Mouse (Mus musculus) liver, embryonic 14.5 days (tissue): Measurements from ENCODE around the gene Ankrd34b. TPM values are rescaled to one million over a fixed set of nuclear protein-coding genes. Genes with fewer than 3 reads are reported as not detected.

Experiments
- ATAC-seq: fragments of 200-750 bp; cut with Nextera tagmentation; 2 replicates; pipeline ENCODE4 v1.8.0; 2017; ENCODE audit warnings: moderate number of reproducible peaks, mild to moderate bottlenecking, moderate library complexity; ENCODE audit not compliant: insufficient read depth
- DNase-seq, 3 experiments: peaks; one replicate each; pipeline ENCODE4 v3.0.0-alpha.2; 2012 to 2013; ENCODE audit warnings: low read depth in 3 of 3, low spot score in 3 of 3
- H3K27ac ChIP-seq: fragments of 300-500 bp; sonication (generic); 2 replicates; pipeline ENCODE4 v1.5.1; 2014; ENCODE audit warnings: moderate library complexity, mild to moderate bottlenecking, control low read depth, inconsistent platforms
- H3K27me3 ChIP-seq: fragments of 300-500 bp; sonication (generic); 2 replicates; pipeline ENCODE4 v1.6.1; 2014; ENCODE audit warnings: mild to moderate bottlenecking, low read length, moderate library complexity; ENCODE audit not compliant: control insufficient read depth, insufficient read depth
- H3K36me3 ChIP-seq: fragments of 300-500 bp; sonication (generic); replicated peaks from 2 replicates; pipeline ENCODE4 v1.6.1; 2014; ENCODE audit warnings: low read depth; ENCODE audit not compliant: control insufficient read depth, insufficient read depth
- H3K4me1 ChIP-seq, 2 experiments: fragments of 200-500 bp in 1 of 2; fragments of 300-500 bp in 1 of 2; sonication (generic) in 1 of 2; replicated peaks; 2 replicates each; pipeline ENCODE4 v1.6.1; 2012 to 2014; ENCODE audit warnings: antibody characterized with exemption in 1 of 2, inconsistent platforms in 1 of 2, low read length in 1 of 2; ENCODE audit not compliant: control insufficient read depth in 2 of 2, insufficient read depth in 2 of 2
- H3K4me2 ChIP-seq: fragments of 300-500 bp; sonication (generic); 2 replicates; pipeline ENCODE4 v1.6.1; 2014; ENCODE audit warnings: low read depth, mild to moderate bottlenecking, control low read depth, moderate library complexity
- H3K4me3 ChIP-seq, 2 experiments: fragments of 200-500 bp in 1 of 2; fragments of 300-500 bp in 1 of 2; sonication (generic) in 1 of 2; 2 replicates each; pipeline ENCODE4 v1.5.1; 2012 to 2014; ENCODE audit warnings: low read depth in 2 of 2, low read length in 2 of 2, mild to moderate bottlenecking in 2 of 2, control low read depth in 1 of 2, inconsistent platforms in 1 of 2, moderate library complexity in 1 of 2; ENCODE audit not compliant: insufficient read depth in 1 of 2
- H3K9ac ChIP-seq: fragments of 300-500 bp; sonication (generic); replicated peaks from 2 replicates; pipeline ENCODE4 v1.6.1; 2014; ENCODE audit warnings: mild to moderate bottlenecking, control low read depth, moderate library complexity
- H3K9me3 ChIP-seq: fragments of 300-500 bp; sonication (generic); 2 replicates; pipeline ENCODE4 v1.6.1; 2016; ENCODE audit warnings: low read length, mixed read lengths; ENCODE audit not compliant: control insufficient read depth
- CTCF ChIP-seq: IDR thresholded peaks from 2 replicates; pipeline ENCODE4 v1.5.1; 2016; ENCODE audit warnings: antibody characterized with exemption, low read depth, control low read depth
- EP300 ChIP-seq: IDR thresholded peaks from 2 replicates; pipeline ENCODE4 v1.6.1; 2016; ENCODE audit warnings: antibody characterized with exemption, low read depth
- WGBS: fragments of 180-500 bp; shearing (Covaris S2); extraction: QIAGEN DNeasy Blood & Tissue Kit; methylation state at CpG from one replicate; pipeline ENCODE4 v1.1.7; 2014; ENCODE audit not compliant: insufficient replicate concordance; 5-methylcytosine and 5-hydroxymethylcytosine counted together
- polyA plus RNA-seq, 2 experiments: library from polyadenylated mRNA; depleted of rRNA in 1 of 2; stranded (reverse) in 1 of 2; unstranded in 1 of 2; fragments of >200 nt; fragmentation: Nextera tagmentation in 1 of 2; extraction: Ambion mirVana in 1 of 2; gene quantifications; 2 replicates each; pipeline versions ENCODE4 v1.2.1 to v1.2.3; 2012 to 2014

The Ankrd34b gene
- polyA plus RNA-seq, 2 experiments: not detected

DNA sequence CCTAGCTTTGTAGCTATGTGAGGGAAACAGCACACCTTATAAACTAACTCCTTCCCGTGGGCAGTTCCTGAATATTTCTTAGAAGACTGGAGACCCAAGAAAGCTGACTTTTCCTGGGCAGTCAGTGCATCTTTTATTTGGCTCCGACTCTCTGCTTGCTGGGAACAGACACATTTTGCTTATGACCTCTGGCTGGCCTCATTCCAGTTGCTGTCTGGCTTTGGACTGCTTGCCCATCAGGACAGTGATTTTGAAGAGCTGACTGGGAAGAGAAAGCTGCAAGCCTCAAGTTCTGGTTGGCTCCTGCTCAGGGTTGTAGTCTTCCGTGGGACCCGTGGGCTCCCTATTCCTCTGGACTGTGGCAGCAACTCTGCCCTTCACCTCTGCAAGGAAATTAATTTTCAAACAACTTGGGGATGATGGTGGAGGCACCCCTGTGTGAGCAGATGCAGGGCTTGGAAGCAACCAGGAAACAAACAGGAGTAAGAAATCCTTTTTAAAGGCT lies 1.7 kb downstream of the Ankrd34b start:
- WGBS: 33% methylated on average over 4 of the region's 4 CpGs
- Histone ChIP-seq H3K4me3 (no peak overlapping the region), H3K9ac (no peak overlapping the region), H3K4me1 (no peaks in the 10 kb centered on the region), H3K4me2 (no peak overlapping the region), H3K9me3 (no peaks in the 10 kb centered on the region), H3K27ac (no peak overlapping the region), H3K36me3 (no peaks in the 10 kb centered on the region), H3K27me3 (peaks cover 40% of the 10 kb centered on the region)
- ATAC-seq (no peak), DNase-seq (no peak)
- no peak for TF ChIP-seq CTCF
- no peak for TF ChIP-seq EP300

DNA sequence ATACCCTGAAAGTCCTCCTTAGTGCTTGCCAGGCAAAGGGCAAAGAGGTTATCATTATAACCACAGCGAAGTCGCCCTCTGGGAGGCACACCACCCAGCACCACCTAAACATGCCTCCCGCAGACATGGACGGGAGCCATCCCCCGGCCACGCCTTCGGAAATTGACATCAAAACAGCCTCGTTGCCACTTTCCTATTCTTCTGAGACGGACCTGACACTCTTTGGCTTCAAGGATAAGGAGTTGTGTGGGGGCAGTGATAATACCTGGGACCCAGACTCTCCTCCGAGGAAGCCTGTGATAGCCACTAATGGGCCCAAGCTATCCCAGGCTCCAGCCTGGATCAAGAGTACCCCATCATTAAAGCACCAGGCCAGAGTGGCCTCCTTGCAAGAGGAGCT lies 13.0 kb downstream of the Ankrd34b start:
- no peak for DNase-seq
- no peak for ATAC-seq
- Histone ChIP-seq H3K27ac (no peak overlapping the region), H3K36me3 (no peaks in the 10 kb centered on the region), H3K27me3 (no peaks in the 10 kb centered on the region), H3K4me2 (no peak overlapping the region), H3K4me1 (no peaks in the 10 kb centered on the region), H3K9ac (no peak overlapping the region), H3K4me3 (no peak overlapping the region), H3K9me3 (no peaks in the 10 kb centered on the region)
- TF ChIP-seq EP300 (no peak), CTCF (no peak)
- 74% methylated on average over 10 of the region's 10 CpGs for whole genome bisulfite sequencing

DNA sequence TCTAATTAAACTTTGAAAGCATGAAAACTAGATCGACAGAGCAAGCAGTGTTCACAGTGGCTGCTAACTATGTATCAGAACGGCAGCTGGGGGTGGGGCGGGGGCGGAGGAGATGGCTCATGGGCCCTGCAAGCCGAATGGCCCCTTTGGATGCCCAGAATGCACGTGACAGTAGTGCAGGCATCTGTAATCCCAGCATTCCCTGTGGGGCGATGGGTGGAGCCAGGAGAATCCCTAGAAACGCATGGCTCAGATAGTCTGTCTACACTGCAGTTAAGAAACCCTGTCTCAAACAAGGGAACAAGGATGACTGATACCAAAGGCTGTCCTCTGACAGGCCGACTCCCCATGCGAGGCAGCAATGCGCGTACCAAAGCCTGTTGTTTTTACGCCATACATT lies 14.6 kb downstream of the Ankrd34b start:
- 68% methylated on average over 13 of the region's 13 CpGs for WGBS
- TF ChIP-seq CTCF: no peak

DNA sequence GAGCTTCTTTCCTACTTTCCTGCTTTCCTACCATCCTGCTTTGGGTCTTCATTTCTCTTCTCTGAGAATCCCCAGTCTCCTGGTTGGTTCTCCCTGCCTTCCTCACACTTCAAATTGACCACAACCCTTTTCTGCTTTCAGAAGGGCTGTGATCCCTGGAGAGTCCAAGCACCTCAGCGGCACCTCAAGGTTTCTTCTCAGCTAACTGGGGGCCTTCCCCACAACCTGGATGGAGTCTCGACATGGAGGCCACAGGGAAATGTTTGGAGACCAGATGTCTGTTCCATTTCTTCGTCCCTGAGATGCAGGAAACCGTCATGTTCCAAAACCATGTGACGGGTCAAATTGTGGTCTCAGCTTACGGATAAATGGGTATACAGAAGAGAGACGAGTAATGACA lies 21.2 kb downstream of the Ankrd34b start:
- Histone ChIP-seq H3K27ac (no peak overlapping the region), H3K4me3 (no peak overlapping the region), H3K4me2 (no peak overlapping the region), H3K36me3 (no peaks in the 10 kb centered on the region), H3K27me3 (no peaks in the 10 kb centered on the region), H3K4me1 (no peaks in the 10 kb centered on the region), H3K9ac (no peak overlapping the region), H3K9me3 (no peaks in the 10 kb centered on the region)
- DNase-seq (no peak), ATAC-seq (no peak)
- no peak for TF ChIP-seq CTCF
- TF ChIP-seq EP300: no peak
- 64% methylated on average over 7 of the region's 7 CpGs for WGBS

More for the DNA sequence above, 14.6 kb downstream of the Ankrd34b start:
- no peak overlapping the region for H3K4me3 ChIP-seq
- H3K9ac ChIP-seq: no peak overlapping the region
- ATAC-seq (no peak), DNase-seq (no peak)
- H3K4me1 ChIP-seq: no peaks in the 10 kb centered on the region
- H3K27ac ChIP-seq: no peak overlapping the region
- H3K9me3 ChIP-seq: no peaks in the 10 kb centered on the region
- no peak overlapping the region for H3K4me2 ChIP-seq
- H3K27me3 ChIP-seq: no peaks in the 10 kb centered on the region
- H3K36me3 ChIP-seq: no peaks in the 10 kb centered on the region

DNA sequence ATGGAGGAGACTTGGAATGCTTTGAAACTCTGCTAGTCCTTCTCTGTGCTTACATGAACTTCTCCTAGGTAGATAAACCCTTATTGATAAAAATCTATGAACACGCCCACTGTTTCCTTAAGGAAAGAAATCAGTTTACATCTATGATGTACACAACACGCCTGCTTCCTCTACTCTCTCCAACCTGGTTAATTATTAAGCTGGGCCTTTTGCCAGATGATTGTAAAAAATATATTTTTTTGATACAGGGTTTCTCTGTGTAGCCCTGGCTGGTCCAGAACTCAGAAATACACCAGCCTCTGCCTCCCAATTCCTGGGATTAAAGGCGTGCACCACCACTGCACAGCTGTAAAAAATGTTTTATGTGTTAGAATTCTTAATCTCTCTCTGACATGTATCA lies 39.0 kb downstream of the Ankrd34b start:
- Histone ChIP-seq H3K4me1 (no peaks in the 10 kb centered on the region), H3K9me3 (no peaks in the 10 kb centered on the region), H3K27ac (no peak overlapping the region), H3K36me3 (no peaks in the 10 kb centered on the region), H3K4me2 (no peak overlapping the region), H3K4me3 (no peak overlapping the region), H3K9ac (no peak overlapping the region), H3K27me3 (no peaks in the 10 kb centered on the region)
- WGBS: 55% methylated on average over 3 of the region's 3 CpGs
- ATAC-seq (no peak), DNase-seq (no peak)
- TF ChIP-seq EP300 (no peak), CTCF (no peak)

DNA sequence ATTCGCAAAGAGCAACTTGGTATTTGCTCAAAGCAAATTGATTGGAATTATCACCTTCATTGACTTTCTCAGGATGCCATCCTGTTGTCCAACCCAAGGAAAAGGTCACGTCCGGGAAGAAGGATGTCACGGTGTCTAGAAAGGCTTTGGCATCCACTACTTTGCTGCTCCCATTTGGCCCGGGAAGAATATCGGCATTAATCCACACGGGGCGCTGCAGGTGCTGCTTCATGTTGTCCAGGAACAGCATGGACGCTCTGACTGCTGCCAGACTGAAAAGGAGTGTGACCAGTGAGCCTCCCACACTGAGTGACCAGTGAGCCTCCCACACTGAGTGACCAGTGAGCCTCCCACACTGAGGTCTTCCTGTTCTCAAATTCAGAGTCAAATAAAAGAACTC lies 42.2 kb downstream of the Ankrd34b start:
- no peak for DNase-seq
- 74% methylated on average over 9 of the region's 9 CpGs for WGBS

More for the DNA sequence above, 42.2 kb downstream of the Ankrd34b start:
- Histone ChIP-seq H3K4me2 (no peak overlapping the region), H3K4me1 (no peaks in the 10 kb centered on the region), H3K4me3 (no peak overlapping the region), H3K36me3 (no peaks in the 10 kb centered on the region), H3K27me3 (no peaks in the 10 kb centered on the region), H3K27ac (no peak overlapping the region), H3K9me3 (no peaks in the 10 kb centered on the region), H3K9ac (no peak overlapping the region)
- no peak for TF ChIP-seq EP300
- no peak for ATAC-seq
